Mouse (Mus musculus): ENCODE results near the gene Bnipl. TPM values are rescaled to one million over a fixed set of nuclear protein-coding genes. Genes with fewer than 3 reads are reported as not detected.
"Not testable (repeated sequence)": the region's sequence is repeated elsewhere in the genome, so short reads cannot be mapped to it uniquely, and the experiment has no call there.

Gene Bnipl
- total RNA-seq, 4 experiments from 2014 or later = not detected

DNA sequence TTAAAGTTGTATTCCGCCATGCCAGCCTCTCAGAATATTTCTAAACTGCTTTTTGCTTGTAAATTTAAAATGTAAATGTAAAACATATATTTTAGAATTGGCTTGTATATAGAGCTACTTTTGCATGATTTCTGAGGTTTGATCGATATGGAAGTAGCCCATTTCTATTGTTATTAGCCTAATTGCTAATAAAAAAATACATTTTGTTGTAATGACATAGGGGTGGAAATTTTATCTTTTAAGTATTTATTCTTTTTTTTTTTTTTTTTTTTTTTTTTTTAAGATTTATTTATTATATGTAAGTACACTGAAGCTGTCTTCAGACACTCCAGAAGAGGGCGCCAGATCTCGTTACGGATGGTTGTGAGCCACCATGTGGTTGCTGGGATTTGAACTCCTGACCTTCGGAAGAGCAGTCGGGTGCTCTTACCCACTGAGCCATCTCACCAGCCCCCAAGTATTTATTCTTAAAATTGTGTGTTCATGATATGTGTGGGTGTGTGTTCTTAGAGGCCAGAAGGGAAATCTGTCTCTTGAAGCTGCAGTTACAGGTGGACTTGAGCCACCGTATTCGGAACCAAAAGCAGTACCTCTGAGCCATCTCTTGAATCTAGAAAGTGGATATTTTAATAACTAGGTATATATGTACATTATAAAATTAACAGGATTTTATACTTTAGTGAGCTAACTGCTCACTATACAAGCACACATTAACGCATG is 37.9 kb downstream of the Bnipl start:
- DNase-seq (ENCODE audit: low spot score in 2 of 2) = not testable (repeated sequence)

- no peak for DNase-seq (ENCODE audit: low spot score in 2 of 2)
These were observed 40.4 kb downstream of the Bnipl start for GRCm38 (mm10) chr3:95210585-95210984.

- DNase-seq (ENCODE audit: low spot score in 2 of 2) = no peak
These were observed 42.7 kb downstream of the Bnipl start for GRCm38 (mm10) chr3:95208286-95208685.

DNA sequence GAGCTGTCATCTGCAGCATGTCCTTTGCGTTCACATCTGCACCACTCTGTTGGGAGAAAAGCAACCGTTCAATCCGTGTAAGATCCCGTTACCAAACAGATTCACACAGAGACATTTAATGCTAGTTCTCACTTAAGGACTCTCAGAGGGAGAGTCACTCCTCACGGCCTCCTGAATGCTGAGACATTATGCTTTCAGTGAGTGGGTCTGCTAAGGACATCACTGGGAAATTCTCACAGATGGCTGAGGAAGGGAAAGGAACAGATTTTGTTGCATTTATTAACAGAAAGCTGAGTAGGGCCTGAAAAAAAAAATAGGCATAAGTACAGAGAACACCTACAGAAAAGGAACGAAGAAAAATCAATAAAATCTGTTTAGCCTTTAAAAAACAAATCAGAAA is 47.1 kb downstream of the Bnipl start:
- DNase-seq (ENCODE audit: low spot score in 2 of 2) = no peak

DNA sequence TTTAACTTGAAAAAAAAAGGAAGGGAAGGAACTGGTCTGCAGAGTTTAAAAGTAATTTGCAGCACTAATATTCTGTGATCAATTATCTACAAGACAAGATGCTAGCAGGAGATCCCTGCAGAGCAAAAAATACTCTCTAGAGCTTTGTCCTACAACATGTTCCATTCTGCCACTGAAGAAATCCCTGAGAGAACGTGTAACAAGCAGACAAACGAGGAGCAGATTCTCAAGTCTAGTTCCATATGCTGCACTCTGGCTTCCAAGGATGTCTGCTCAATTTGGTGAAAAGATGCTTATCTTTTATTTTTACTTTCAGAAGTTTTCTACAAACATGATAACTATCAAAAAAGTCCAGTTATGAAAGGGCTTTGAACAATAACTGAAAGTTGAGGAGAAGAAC is 50.4 kb downstream of the Bnipl start:
- no peak for DNase-seq (ENCODE audit: low spot score in 2 of 2)

DNA sequence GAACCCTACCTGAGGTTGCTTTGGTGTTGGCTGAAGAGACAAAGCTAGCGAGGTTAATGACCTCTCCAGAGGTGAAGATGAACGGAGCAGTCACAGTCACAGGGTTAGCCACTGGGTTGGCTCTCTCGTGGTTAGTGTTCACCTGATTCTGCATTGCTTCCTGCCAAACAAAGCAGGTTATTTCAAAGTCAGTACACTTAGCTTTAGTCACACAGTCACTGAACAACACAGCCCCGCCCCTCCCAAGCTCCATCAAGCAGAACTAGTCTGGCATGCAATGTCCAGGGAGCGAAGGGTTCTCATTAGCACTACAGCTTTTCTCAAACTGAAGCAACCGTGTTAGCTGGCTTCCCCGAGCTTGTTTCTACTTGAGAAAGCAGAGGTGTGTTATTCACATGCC is 50.9 kb downstream of the Bnipl start:
- no peak for DNase-seq (ENCODE audit: low spot score in 2 of 2)

GRCm38 (mm10) chr3:95199101-95199500 is 51.9 kb downstream of the Bnipl start:
- DNase-seq (ENCODE audit: low spot score in 2 of 2) = no peak

DNA sequence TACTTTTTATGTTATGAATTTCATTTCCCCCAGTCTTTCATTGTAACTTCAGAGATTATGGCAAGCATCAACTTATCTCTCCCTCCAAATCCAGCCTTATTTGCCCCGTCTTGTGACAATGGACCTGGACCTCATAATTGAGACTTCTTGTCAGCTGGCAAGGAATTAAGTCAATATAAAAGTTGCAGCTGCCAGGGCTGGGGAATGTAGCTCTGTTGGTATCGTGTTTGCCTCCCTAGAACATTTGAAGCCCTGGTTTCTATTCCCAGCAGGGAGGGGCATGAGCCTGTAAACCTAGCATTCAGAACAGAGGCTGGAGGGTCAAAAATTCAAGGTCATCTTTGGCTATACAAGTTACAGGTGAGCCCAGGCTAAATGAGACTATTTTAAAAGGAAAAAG is 55.2 kb downstream of the Bnipl start:
- no peak for DNase-seq (ENCODE audit: low spot score in 2 of 2)

GRCm38 (mm10) chr3:95194721-95195135 is 56.3 kb downstream of the Bnipl start:
- no peak for DNase-seq (ENCODE audit: low spot score in 2 of 2)

Other genes with a start within 250 kb of the Bnipl start
- 10 to 100 TPM; 14.2 to 18.8 (median 16.3) TPM for gene Zfp687, start 235.7 kb downstream of the Bnipl start, total RNA-seq (2022)
- gene Psmd4, start 208.6 kb downstream of the Bnipl start, total RNA-seq (2022) = 100 to 1,000 TPM; 191 to 247 (median 221) TPM
- gene Pip5k1a, start 144.3 kb downstream of the Bnipl start, total RNA-seq (2022) = 10 to 100 TPM; 21.9 to 27.6 (median 24.7) TPM
- gene Vps72, start 140.2 kb downstream of the Bnipl start, total RNA-seq (2022) = 10 to 100 TPM; 51.9 to 96.7 (median 73.1) TPM
- gene Tmod4, start 126.7 kb downstream of the Bnipl start, total RNA-seq (2022) = 100 to 1,000 TPM; 688 to 884 (median 752) TPM
- gene Scnm1, start 117.2 kb downstream of the Bnipl start, total RNA-seq (2022) = 10 to 100 TPM; 24.9 to 37.2 (median 33.4) TPM
- gene Lysmd1, start 117.1 kb downstream of the Bnipl start, total RNA-seq (2022) = 1 to 10 TPM; 6.3 to 8.2 (median 7.3) TPM
- gene Tnfaip8l2, start 108.8 kb downstream of the Bnipl start, total RNA-seq (2022) = under 1 TPM; 0.25 to 0.35 (median 0.29) TPM
- 10 to 100 TPM; 67.3 to 91.3 (median 87.4) TPM for gene Sema6c, start 90.7 kb downstream of the Bnipl start, total RNA-seq (2022)
- 1 to 10 TPM; 7.2 to 9.1 (median 7.6) TPM for gene Gabpb2, start 33.3 kb downstream of the Bnipl start, total RNA-seq (2022)
- gene Cdc42se1, start 22.5 kb downstream of the Bnipl start, total RNA-seq (2022) = 10 to 100 TPM; 13.7 to 18.3 (median 15.0) TPM
- gene Mllt11, start 19.0 kb downstream of the Bnipl start, total RNA-seq (2022) = 100 to 1,000 TPM in 1 of 4 experiments, 10 to 100 TPM in 3; 69.6 to 108 (median 87.4) TPM
- not detected for gene Gm128, start 9.6 kb downstream of the Bnipl start, total RNA-seq (2022)
- 10 to 100 TPM; 25.4 to 29.7 (median 27.8) TPM for gene Mindy1, start 30.2 kb upstream of the Bnipl start, total RNA-seq (2022)
- 10 to 100 TPM; 47.7 to 58.8 (median 53.5) TPM for gene Prune1, start 30.9 kb upstream of the Bnipl start, total RNA-seq (2022)
- not detected for gene Anxa9, start 56.0 kb upstream of the Bnipl start, total RNA-seq (2022)
- gene Cers2, start 63.6 kb upstream of the Bnipl start, total RNA-seq (2022) = 10 to 100 TPM; 13.1 to 16.7 (median 15.3) TPM
- gene Setdb1, start 106.0 kb upstream of the Bnipl start, total RNA-seq (2022) = 10 to 100 TPM in 2 of 4 experiments, 1 to 10 TPM in 2; 8.4 to 10.7 (median 10.1) TPM
- gene 4930558C23Rik, start 151.6 kb upstream of the Bnipl start, total RNA-seq (2022) = under 1 TPM in 1 of 4 experiments, not detected in 3; 0.92 TPM
- gene Arnt, start 183.2 kb upstream of the Bnipl start, total RNA-seq (2022) = 10 to 100 TPM; 45.0 to 51.9 (median 46.6) TPM
- gene Ctsk, start 248.1 kb upstream of the Bnipl start, total RNA-seq (2022) = 1 to 10 TPM; 1.5 to 5.8 (median 3.1) TPM